Mouse (Mus musculus): Measurements from ENCODE around the gene Zdhhc3. TPM values are rescaled to one million over a fixed set of nuclear protein-coding genes. Genes with fewer than 3 reads are reported as not detected.

The Zdhhc3 gene
- 10 to 100 TPM; 38.7 to 39.7 TPM for total RNA-seq (2021)
- long read RNA-seq, experiment 1, full-length matches to known transcripts, result 7 of 20 reads
- long read RNA-seq, experiment 1, partial matches to known transcripts, result 1 of 20 reads
- long read RNA-seq, experiment 1, other reads (novel, unspliced or antisense), result 12 of 20 reads
- long read RNA-seq, experiment 2, full-length matches to known transcripts, result 11 of 18 reads
- long read RNA-seq, experiment 2, partial matches to known transcripts, result 0 of 18 reads
- long read RNA-seq, experiment 2, other reads (novel, unspliced or antisense), result 7 of 18 reads

DNA sequence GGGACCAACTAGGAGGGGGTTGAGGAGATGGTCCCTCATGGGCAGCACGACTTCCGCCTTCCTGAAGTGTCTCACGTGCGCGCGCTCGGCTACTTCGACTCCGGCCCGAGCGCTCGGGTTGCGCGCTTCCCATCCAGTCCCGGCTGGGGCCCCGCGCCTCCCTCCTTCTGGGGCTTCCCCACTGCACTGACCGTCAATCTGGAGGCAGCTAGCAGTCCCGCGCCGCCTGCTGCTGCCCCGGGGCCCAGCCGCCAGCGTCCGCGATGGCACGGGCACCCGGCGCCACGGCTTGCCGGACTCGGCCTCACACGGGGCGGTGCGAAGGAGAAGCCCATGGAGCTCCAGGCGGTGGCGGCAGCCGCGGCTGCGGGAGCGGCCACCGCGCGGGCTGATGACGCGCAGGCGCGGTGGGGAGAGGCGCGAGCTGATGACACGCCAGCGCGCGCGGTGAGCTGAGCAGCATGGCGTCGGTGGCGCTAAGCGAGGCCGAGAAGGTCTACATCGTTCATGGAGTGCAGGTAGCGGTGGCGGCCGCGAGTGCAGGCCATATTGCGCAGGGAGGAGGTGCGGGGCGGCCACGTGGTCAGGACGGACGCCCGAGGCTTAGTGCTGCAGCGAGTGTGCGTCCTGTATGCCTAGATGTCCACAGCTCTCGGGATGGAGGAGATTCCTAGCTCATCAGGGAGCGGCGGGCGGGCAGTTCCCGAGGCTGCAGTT is at the start of gene Zdhhc3, which contains the start of gene Exosc7:
Gene Zdhhc3, minus strand, starts transcription at position 401 of the 717 bp plus-strand sequence.
Gene Exosc7, plus strand, starts transcription at position 411 of the 717 bp plus-strand sequence.
- DNase-seq, result peak; percentile 88 to 90

DNA sequence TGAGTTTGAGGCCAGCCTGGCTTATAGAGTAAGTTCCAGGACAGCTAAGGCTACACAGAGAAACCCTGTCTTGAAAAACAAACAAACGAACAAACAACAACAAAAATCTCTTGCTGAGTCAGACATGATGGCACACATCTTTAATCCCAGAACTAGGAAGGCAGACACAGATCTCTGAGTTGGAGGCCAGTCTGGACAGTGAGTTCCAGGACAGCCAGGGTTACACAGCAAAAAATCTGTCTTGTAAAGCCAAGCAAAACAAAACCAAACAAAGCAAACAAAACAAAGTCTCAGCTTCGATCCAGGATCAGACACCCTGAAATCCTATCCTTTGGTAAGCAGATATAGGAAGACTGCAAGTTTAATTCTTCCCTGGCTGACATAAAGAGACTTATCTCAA is 48.8 kb upstream of the Zdhhc3 start:
- DNase-seq, result no peak

GRCm38 (mm10) chr9:123159330-123159729 is 46.3 kb upstream of the Zdhhc3 start:
- peak; percentile 58 to 81 for DNase-seq

GRCm38 (mm10) chr9:123158125-123158836 is 45.3 kb upstream of the Zdhhc3 start:
- peak in 1 of 2 experiments; percentile 47 for DNase-seq

DNA sequence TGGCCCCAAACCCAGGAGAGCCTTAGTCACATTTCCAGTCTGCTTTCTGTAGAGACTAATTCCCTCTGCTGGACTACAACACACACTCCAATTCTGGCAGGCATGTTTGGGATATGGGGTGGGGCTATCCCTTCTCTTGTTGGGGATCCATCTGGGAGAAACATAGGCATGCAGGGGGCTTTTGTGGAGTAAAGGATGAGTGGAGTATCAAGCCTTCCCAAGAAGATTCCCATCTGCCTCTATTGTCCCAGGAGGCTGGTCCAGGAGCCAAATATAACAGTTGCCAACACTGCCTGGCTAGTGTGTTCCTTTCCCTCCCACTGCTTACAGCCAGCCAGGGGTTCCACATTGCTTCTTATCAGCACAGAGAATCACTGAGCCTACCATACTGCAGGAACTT is 44.7 kb upstream of the Zdhhc3 start:
- DNase-seq, result peak; percentile 58 to 67

- peak; percentile 78 to 84 for DNase-seq
These were observed 43.9 kb upstream of the Zdhhc3 start for GRCm38 (mm10) chr9:123156910-123157361.

DNA sequence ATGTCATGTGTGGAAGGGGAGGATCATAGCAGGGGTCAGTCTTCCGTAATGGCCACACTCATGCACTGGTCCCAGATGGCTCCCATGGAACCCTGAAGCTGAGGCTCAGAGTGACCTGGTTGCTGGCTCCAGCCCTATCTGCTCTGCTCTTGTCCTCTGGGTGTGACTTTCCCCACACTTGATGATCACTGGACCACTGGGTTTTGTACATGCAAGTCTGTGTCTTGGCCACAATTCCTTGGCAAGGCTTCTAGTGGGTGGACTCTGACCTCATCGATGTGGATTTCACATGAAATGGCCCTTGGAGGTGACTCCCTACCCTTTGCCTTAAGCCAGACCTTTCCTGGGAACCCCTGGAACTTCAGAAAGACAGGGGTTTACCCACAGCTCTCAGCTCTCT is 40.1 kb upstream of the Zdhhc3 start:
- DNase-seq, result peak; percentile 68 to 75

- no peak for DNase-seq
These were observed 39.0 kb upstream of the Zdhhc3 start for GRCm38 (mm10) chr9:123152026-123152425.

DNA sequence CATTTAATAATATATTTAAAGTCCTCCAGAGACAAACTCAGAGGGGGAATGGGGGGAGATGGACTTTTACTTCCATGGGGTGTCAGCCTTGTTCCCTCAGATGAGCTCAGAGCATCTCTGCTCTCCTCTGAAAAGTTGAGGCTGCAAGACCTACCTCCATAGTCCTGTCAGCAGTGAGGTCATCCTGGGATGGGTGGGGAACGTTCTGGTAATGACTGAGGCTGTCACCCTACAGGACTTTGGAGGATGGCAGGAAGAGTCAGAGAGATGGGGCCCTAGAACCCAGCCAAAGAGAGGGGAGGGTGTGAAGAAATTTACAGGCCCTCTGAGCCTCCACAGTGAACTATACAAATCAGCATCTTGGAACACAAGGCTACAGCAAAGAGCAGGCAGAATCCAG is 38.6 kb upstream of the Zdhhc3 start:
- peak; percentile 45 to 55 for DNase-seq

- peak; percentile 82 to 83 for DNase-seq
These were observed 37.4 kb upstream of the Zdhhc3 start, which contains the start of gene Clec3b for GRCm38 (mm10) chr9:123150241-123151020. Gene Clec3b (plus strand): TSS chr9:123150946.

- peak; percentile 72 to 90 for DNase-seq
These were observed 35.4 kb upstream of the Zdhhc3 start for GRCm38 (mm10) chr9:123148430-123148829.

GRCm38 (mm10) chr9:123139887-123140614 is 27.0 kb upstream of the Zdhhc3 start:
- DNase-seq, result no peak

GRCm38 (mm10) chr9:123138891-123139474 is 26.0 kb upstream of the Zdhhc3 start:
- peak; percentile 87 to 89 for DNase-seq

DNA sequence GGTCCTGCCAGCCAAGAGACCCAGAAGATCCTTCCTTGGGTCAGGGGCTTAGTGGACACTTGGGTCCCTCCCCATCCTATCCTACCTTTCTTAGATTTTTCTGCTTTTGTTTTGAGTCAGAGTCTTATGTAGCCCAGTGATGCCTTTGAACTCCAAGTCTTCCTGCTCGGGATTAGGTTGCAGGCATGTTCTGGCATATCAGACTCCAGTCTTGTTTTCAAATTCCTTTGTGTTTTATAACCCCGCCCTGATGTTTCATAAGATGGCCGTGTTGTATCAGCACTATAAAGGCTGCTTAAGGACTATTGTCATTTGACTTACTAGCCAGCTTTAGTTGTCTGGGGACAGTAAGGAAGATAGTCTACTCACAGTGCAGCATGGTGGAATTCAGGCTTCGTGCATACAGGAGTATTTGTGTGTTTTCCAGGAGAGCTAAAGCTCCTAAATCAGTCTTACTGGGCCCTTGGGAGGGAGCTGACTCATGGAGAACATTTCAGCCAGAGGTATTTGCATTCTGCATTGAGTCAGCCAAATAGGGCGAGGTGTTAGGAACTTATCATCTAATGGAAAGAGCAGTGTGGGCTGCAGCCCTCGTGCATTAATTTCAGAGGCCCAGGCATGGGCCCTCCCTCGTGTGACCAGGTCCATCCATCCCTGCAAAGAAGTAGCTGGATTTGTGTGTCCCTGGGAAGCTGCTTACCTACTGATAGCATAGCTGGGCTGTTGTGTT is 24.1 kb upstream of the Zdhhc3 start:
- DNase-seq, result peak; percentile 53 to 73

- DNase-seq, result no peak
These were observed 20.0 kb upstream of the Zdhhc3 start for GRCm38 (mm10) chr9:123132994-123133393.

DNA sequence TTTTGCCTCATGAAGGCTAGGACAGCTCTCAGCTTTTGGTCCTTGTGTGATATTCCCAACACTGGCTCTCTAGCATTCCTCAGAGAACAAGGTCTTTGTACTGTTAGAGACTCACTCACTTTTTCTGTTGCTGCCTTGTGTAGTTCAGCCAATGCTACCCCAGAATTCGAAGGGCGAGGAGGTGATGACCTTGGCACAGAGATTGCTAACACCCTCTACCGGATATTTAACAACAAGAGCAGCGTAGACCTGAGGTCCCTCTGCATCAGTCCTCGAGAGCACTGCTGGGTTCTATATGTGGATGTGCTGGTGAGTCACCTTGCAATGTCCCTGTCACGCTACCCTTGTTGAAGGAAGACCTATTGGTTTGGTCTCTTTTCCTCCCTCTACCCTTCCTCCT is 14.7 kb upstream of the Zdhhc3 start:
- DNase-seq, result no peak

GRCm38 (mm10) chr9:123124413-123124981 is 11.5 kb upstream of the Zdhhc3 start:
- DNase-seq, result no peak

GRCm38 (mm10) chr9:123123571-123124412 is 10.8 kb upstream of the Zdhhc3 start:
- DNase-seq, result peak; percentile 36 to 42

- DNase-seq, result no peak
These were observed 10.0 kb upstream of the Zdhhc3 start for GRCm38 (mm10) chr9:123123017-123123416.
